In the genomic region with DNA sequence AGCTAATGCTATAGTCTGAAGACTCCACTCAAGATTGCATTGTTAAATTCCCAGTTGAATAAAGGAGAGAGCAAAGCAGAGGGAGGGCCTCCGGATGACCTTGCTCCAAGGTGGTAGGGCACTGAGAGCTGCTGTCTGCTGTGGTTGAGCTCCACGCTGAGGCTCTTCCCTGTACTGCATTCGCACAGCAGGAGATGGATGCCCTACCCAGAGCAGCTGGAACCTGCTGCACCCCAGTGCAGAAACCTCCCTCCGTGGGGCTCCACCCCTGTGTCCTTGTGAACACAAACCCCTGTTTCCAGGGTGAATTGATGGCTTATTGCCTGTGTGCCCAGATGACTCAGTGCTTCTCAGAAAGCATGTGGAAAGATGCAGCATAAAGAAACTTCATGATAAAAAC, we compare ENCODE assay signal across 9 mouse cellular contexts.
A peak's percentile ranks its signal among the peaks of the same experiment; 100 is the strongest.
DNase-seq lines count a peak whose midpoint lies in the region; ATAC-seq and TF ChIP-seq lines count a peak whose summit lies in the region.
"Had no signal": no experiment of that assay in that cellular context is flagged by ENCODE, and none has a peak within 500 bp of the region (broad histone marks: within the 10 kb centered on the region; RNA-seq: fewer than 3 reads in every experiment).

No protein-coding gene starts in this region.

- no peak overlapping the region for H3K4me2 ChIP-seq in lung, embryonic 15.5 days
- H3K4me2 ChIP-seq in stomach, embryonic 16.5 days (ENCODE audit: low read depth, low read length) = no peak overlapping the region
- H3K4me2 ChIP-seq: hindbrain, embryonic 15.5 days had no signal

- no peaks in the 10 kb centered on the region for H3K36me3 ChIP-seq in heart, embryonic 10.5 days
- no peaks in the 10 kb centered on the region for H3K36me3 ChIP-seq in ES-Bruce4 (ENCODE audit: control insufficient read depth, insufficient read depth, low read length, poor library complexity, severe bottlenecking)
- no peaks in the 10 kb centered on the region for H3K36me3 ChIP-seq in lung, embryonic 15.5 days
- no peaks in the 10 kb centered on the region for H3K36me3 ChIP-seq in stomach, embryonic 16.5 days (ENCODE audit: control insufficient read depth, insufficient read depth, low read length)
- H3K36me3 ChIP-seq: hindbrain, embryonic 15.5 days had no signal

- peak; percentile 59 for TF ChIP-seq CTCF in ES-Bruce4 (IDR thresholded peaks at IDR 0.05; ENCODE audit: low read depth, low read length)

- TF ChIP-seq POLR2A in ES-Bruce4 (IDR thresholded peaks at IDR 0.05; ENCODE audit: insufficient read depth, low read length) = no peak

- DNase-seq in heart, embryonic 10.5 days (ENCODE audit: low spot score) = peak; percentile 76
- DNase-seq in heart, adult 9 months (ENCODE audit: low spot score in 2 of 2) = no peak
- DNase-seq in embryo, embryonic 10 days (ENCODE audit: low spot score) = peak; percentile 72
- peak; percentile 39 for DNase-seq in heart, postnatal 4 days
- DNase-seq in yolk sac, embryonic 10.5 days (ENCODE audit: low spot score) = no peak

- WGBS in heart, embryonic 10.5 days = 7% methylated on average over 4 of the region's 4 CpGs
- WGBS in lung, embryonic 15.5 days = 16% methylated on average over 4 of the region's 4 CpGs
- 16% methylated on average over 4 of the region's 4 CpGs for WGBS in stomach, embryonic 16.5 days

- H3K27me3 ChIP-seq in heart, embryonic 10.5 days (ENCODE audit: insufficient read depth, poor library complexity, severe bottlenecking) = no peaks in the 10 kb centered on the region
- no peaks in the 10 kb centered on the region for H3K27me3 ChIP-seq in ES-Bruce4 (ENCODE audit: control insufficient read depth, insufficient read depth, low read length, poor library complexity, severe bottlenecking)
- H3K27me3 ChIP-seq in lung, embryonic 15.5 days = no peaks in the 10 kb centered on the region
- no peaks in the 10 kb centered on the region for H3K27me3 ChIP-seq in stomach, embryonic 16.5 days (ENCODE audit: control insufficient read depth, insufficient read depth, low read length)
- H3K27me3 ChIP-seq: hindbrain, embryonic 15.5 days had no signal

- peak; percentile 69; the same call in 1 of the 2 replicates for TF ChIP-seq EP300 in ES-Bruce4 (IDR thresholded peaks at IDR 0.05; ENCODE audit: insufficient read depth, low read depth, low read length)

- H3K9ac ChIP-seq in ES-Bruce4 (ENCODE audit: low read depth, poor library complexity, severe bottlenecking) = no peak overlapping the region
- H3K9ac ChIP-seq in lung, embryonic 15.5 days = no peak overlapping the region
- no peak overlapping the region for H3K9ac ChIP-seq in stomach, embryonic 16.5 days (ENCODE audit: low read length)
- H3K9ac ChIP-seq: hindbrain, embryonic 15.5 days had no signal

- H3K27ac ChIP-seq in heart, embryonic 10.5 days = no peak overlapping the region
- H3K27ac ChIP-seq in ES-Bruce4 (ENCODE audit: insufficient read depth, low read length) = no peak overlapping the region
- H3K27ac ChIP-seq in lung, embryonic 15.5 days = no peak overlapping the region
- no peak overlapping the region for H3K27ac ChIP-seq in stomach, embryonic 16.5 days (ENCODE audit: low read length)
- H3K27ac ChIP-seq: hindbrain, embryonic 15.5 days had no signal

- H3K4me1 ChIP-seq in heart, embryonic 10.5 days = no peaks in the 10 kb centered on the region
- no peaks in the 10 kb centered on the region for H3K4me1 ChIP-seq in ES-Bruce4 (ENCODE audit: control insufficient read depth, insufficient read depth, low read length)
- H3K4me1 ChIP-seq in lung, embryonic 15.5 days = peaks cover 4% of the 10 kb centered on the region; the same call in 1 of the 2 replicates
- H3K4me1 ChIP-seq in stomach, embryonic 16.5 days (ENCODE audit: control insufficient read depth, insufficient read depth, low read length) = no peaks in the 10 kb centered on the region
- H3K4me1 ChIP-seq: hindbrain, embryonic 15.5 days had no signal

- no peaks in the 10 kb centered on the region for H3K9me3 ChIP-seq in heart, embryonic 10.5 days
- H3K9me3 ChIP-seq in ES-Bruce4 (replicated peaks; ENCODE audit: control insufficient read depth, insufficient read depth, low read length, poor library complexity, severe bottlenecking) = no peaks in the 10 kb centered on the region
- no peaks in the 10 kb centered on the region for H3K9me3 ChIP-seq in lung, embryonic 15.5 days
- H3K9me3 ChIP-seq in stomach, embryonic 16.5 days (replicated peaks; ENCODE audit: control insufficient read depth, low read length) = no peaks in the 10 kb centered on the region
- H3K9me3 ChIP-seq: hindbrain, embryonic 15.5 days had no signal

- 0 out of 2 replicates have a peak, but pooled peaks have one; percentile 55 for ATAC-seq in lung, embryonic 15.5 days (ENCODE audit: borderline replicate concordance, extremely low read depth, low FRiP score, low TSS enrichment)
- peak; percentile 56; the same call in 1 of the 2 replicates for ATAC-seq in stomach, embryonic 16.5 days (ENCODE audit: insufficient read depth, low FRiP score)

- H3K4me3 ChIP-seq in heart, embryonic 10.5 days = no peak overlapping the region
- no peak overlapping the region for H3K4me3 ChIP-seq in ES-Bruce4 (ENCODE audit: low read depth, low read length)
- no peak overlapping the region for H3K4me3 ChIP-seq in lung, embryonic 15.5 days
- no peak overlapping the region for H3K4me3 ChIP-seq in stomach, embryonic 16.5 days (replicated peaks; ENCODE audit: low read length)
- H3K4me3 ChIP-seq: hindbrain, embryonic 15.5 days had no signal

Comparison
In these comparisons a context has a peak if more than half of its experiments do, and no peak if none do; other contexts are left out.
1. DNase-seq: peak in heart, embryonic 10.5 days (single experiment), embryo, embryonic 10 days (single experiment) and heart, postnatal 4 days (single experiment); none in heart, adult 9 months (0 of 2) and yolk sac, embryonic 10.5 days (single experiment).